Mouse (Mus musculus) thymus, adult 2 months (tissue): ENCODE data around the gene Clp1.

Experiments
- CTCF ChIP-seq: fragments of 200-500 bp; IDR thresholded peaks from 2 replicates; pipeline ENCODE4 v1.5.1; 2012; ENCODE audit warnings: mild to moderate bottlenecking, control low read depth, low read length, moderate library complexity, borderline replicate concordance; ENCODE audit not compliant: control insufficient read depth, poor library complexity, insufficient read depth; ENCODE audit errors: extremely low read depth
- POLR2A ChIP-seq: fragments of 200-500 bp; IDR thresholded peaks from 2 replicates; pipeline ENCODE4 v1.6.1; 2012; ENCODE audit warnings: mild to moderate bottlenecking, low read length, control low read depth, moderate library complexity; ENCODE audit not compliant: control insufficient read depth, poor library complexity, insufficient read depth; ENCODE audit errors: extremely low read depth

- TF ChIP-seq CTCF (no peak), POLR2A (no peak)
These were observed 3.3 kb downstream of the Clp1 start for GRCm38 (mm10) chr2:84723856-84724255.
